Mouse (Mus musculus) neural tube, embryonic 15.5 days (tissue): ENCODE measurements around the gene Tm6sf1. TPM values are rescaled to one million over a fixed set of nuclear protein-coding genes. Genes with fewer than 3 reads are reported as not detected.

Experiments
- ATAC-seq: fragments of 200-750 bp; cut with Nextera tagmentation; 2 replicates; pipeline ENCODE4 v1.8.0; 2017; ENCODE audit warnings: mild to moderate bottlenecking, moderate TSS enrichment, moderate library complexity; ENCODE audit not compliant: low FRiP score
- H3K27ac ChIP-seq: fragments of 300-500 bp; sonication (generic); replicated peaks from 2 replicates; pipeline ENCODE4 v1.5.1; 2015; ENCODE audit warnings: mild to moderate bottlenecking, inconsistent platforms
- H3K27me3 ChIP-seq: fragments of 300-500 bp; sonication (generic); replicated peaks from 2 replicates; pipeline ENCODE4 v1.6.1; 2015; ENCODE audit warnings: inconsistent platforms
- H3K36me3 ChIP-seq: fragments of 300-500 bp; sonication (generic); 2 replicates; pipeline ENCODE4 v1.6.1; 2015; ENCODE audit warnings: inconsistent platforms
- H3K4me1 ChIP-seq: fragments of 300-500 bp; sonication (generic); 2 replicates; pipeline ENCODE4 v1.6.1; 2015; ENCODE audit warnings: inconsistent platforms
- H3K4me2 ChIP-seq: fragments of 300-500 bp; sonication (generic); 2 replicates; pipeline ENCODE4 v1.6.1; 2015; ENCODE audit warnings: inconsistent platforms, mild to moderate bottlenecking, moderate library complexity
- H3K4me3 ChIP-seq: fragments of 300-500 bp; sonication (generic); replicated peaks from 2 replicates; pipeline ENCODE4 v1.5.1; 2015; ENCODE audit warnings: mild to moderate bottlenecking, inconsistent platforms
- H3K9ac ChIP-seq: fragments of 300-500 bp; sonication (generic); replicated peaks from 2 replicates; pipeline ENCODE4 v1.6.1; 2015; ENCODE audit warnings: mild to moderate bottlenecking, inconsistent platforms
- H3K9me3 ChIP-seq: fragments of 300-500 bp; sonication (generic); replicated peaks from 2 replicates; pipeline ENCODE4 v1.6.1; 2016; ENCODE audit warnings: inconsistent platforms
- WGBS: fragments of 180-500 bp; shearing (Covaris S2); methylation state at CpG from one replicate; pipeline ENCODE4 v1.1.7; 2015; ENCODE audit warnings: mixed read lengths; 5-methylcytosine and 5-hydroxymethylcytosine counted together
- polyA plus RNA-seq: library from polyadenylated mRNA; unstranded; fragments of >200 nt; fragmentation: Nextera tagmentation; extraction: Ambion mirVana; gene quantifications from 2 replicates; pipeline ENCODE4 v1.2.1, GENCODE M21; 2015

Gene Tm6sf1
- polyA plus RNA-seq, 1 experiment from 2014 or later, result 15.1 TPM

- H3K4me2 ChIP-seq, result no peak overlapping the region
- H3K36me3 ChIP-seq, result no peaks in the 10 kb centered on the region
- peaks cover 16% of the 10 kb centered on the region for H3K4me1 ChIP-seq
- 59% methylated on average over 8 of the region's 8 CpGs for WGBS
- H3K9ac ChIP-seq, result no peak overlapping the region
- no peak for ATAC-seq
- H3K9me3 ChIP-seq, result no peaks in the 10 kb centered on the region
- H3K4me3 ChIP-seq, result no peak overlapping the region
- peaks cover 13% of the 10 kb centered on the region; the same call in 1 of the 2 replicates for H3K27me3 ChIP-seq
- no peak overlapping the region for H3K27ac ChIP-seq
Measured at GRCm38 (mm10) chr7:81854568-81855307, 4.1 kb upstream of the Tm6sf1 start.

DNA sequence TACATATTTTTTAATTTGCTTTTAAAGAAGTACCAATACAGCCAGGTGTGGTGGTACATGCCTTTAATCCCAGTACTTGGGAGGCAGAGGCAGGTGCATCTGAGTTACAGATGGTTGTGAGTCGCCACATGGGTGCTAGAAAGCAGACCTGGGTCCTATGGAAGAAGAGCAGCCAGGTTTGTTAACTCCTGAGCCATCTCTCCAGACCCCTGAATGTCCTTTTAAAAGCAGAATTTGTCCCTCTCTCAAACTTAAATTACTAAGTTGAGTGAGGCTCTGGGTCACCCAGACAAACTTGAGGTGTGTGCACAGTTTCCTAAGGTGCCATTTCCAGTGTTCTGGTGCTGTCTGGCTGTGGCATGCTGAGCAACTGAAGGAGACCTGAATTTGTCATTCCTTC lies 3.1 kb upstream of the Tm6sf1 start, which contains the start of gene Gm10160:
TSS of gene Gm10160 (minus strand) at position 101 of the 400 bp plus-strand sequence.
- peaks cover 25% of the 10 kb centered on the region for H3K4me1 ChIP-seq
- WGBS, result 88% methylated on average over 1 of the region's 1 CpGs
- no peak within 1 kb of the TSS for H3K4me2 ChIP-seq
- no peak within 1 kb of the TSS for H3K9ac ChIP-seq
- no peak within 1 kb of the TSS for H3K4me3 ChIP-seq
- H3K27ac ChIP-seq, result no peak within 1 kb of the TSS
- no peaks in the 10 kb centered on the region for H3K9me3 ChIP-seq
- H3K36me3 ChIP-seq, result no peaks in the 10 kb centered on the region
- no peak for ATAC-seq
- H3K27me3 ChIP-seq, result peaks cover 13% of the 10 kb centered on the region

- no peak overlapping the region for H3K4me2 ChIP-seq
- no peaks in the 10 kb centered on the region for H3K36me3 ChIP-seq
- WGBS, result 83% methylated on average over 4 of the region's 4 CpGs
- no peak overlapping the region for H3K4me3 ChIP-seq
- no peak for ATAC-seq
- H3K27me3 ChIP-seq, result peaks cover 13% of the 10 kb centered on the region
- H3K4me1 ChIP-seq, result peaks cover 30% of the 10 kb centered on the region
- H3K9ac ChIP-seq, result no peak overlapping the region
- H3K27ac ChIP-seq, result no peak overlapping the region
- no peaks in the 10 kb centered on the region for H3K9me3 ChIP-seq
Measured at GRCm38 (mm10) chr7:81856221-81856620, 2.6 kb upstream of the Tm6sf1 start.

- H3K4me1 ChIP-seq, result peaks cover 30% of the 10 kb centered on the region
- H3K9ac ChIP-seq, result peak overlapping the region; percentile 58; the same call in 1 of the 2 replicates
- no peaks in the 10 kb centered on the region for H3K36me3 ChIP-seq
- peaks cover 13% of the 10 kb centered on the region for H3K27me3 ChIP-seq
- H3K27ac ChIP-seq, result no peak overlapping the region
- peak; percentile 19; the same call in 1 of the 2 replicates for ATAC-seq
- no peaks in the 10 kb centered on the region for H3K9me3 ChIP-seq
- peak overlapping the region; percentile 52 for H3K4me3 ChIP-seq
- 6% methylated on average over 9 of the region's 9 CpGs for WGBS
- H3K4me2 ChIP-seq, result peak overlapping the region; percentile 87
Measured at GRCm38 (mm10) chr7:81858236-81858635, 565 bp upstream of the Tm6sf1 start.

- no peak for ATAC-seq
Measured at GRCm38 (mm10) chr7:81860071-81860470, 1.3 kb downstream of the Tm6sf1 start.

GRCm38 (mm10) chr7:81860996-81861395 lies 2.2 kb downstream of the Tm6sf1 start:
- H3K4me1 ChIP-seq, result peaks cover 30% of the 10 kb centered on the region
- no peaks in the 10 kb centered on the region for H3K9me3 ChIP-seq
- WGBS, result 80% methylated on average over 5 of the region's 5 CpGs
- H3K27me3 ChIP-seq, result peaks cover 13% of the 10 kb centered on the region
- peak overlapping the region; percentile 87 for H3K4me2 ChIP-seq
- peak overlapping the region; percentile 0; the same call in 1 of the 2 replicates for H3K4me3 ChIP-seq
- ATAC-seq, result no peak
- H3K9ac ChIP-seq, result no peak overlapping the region
- H3K36me3 ChIP-seq, result no peaks in the 10 kb centered on the region
- no peak overlapping the region for H3K27ac ChIP-seq

More at GRCm38 (mm10) chr7:81860071-81860470, 1.3 kb downstream of the Tm6sf1 start:
- Histone ChIP-seq H3K27me3 (peaks cover 13% of the 10 kb centered on the region), H3K4me3 (peak overlapping the region; percentile 52), H3K9ac (peak overlapping the region; percentile 58), H3K36me3 (no peaks in the 10 kb centered on the region), H3K9me3 (no peaks in the 10 kb centered on the region), H3K4me1 (peaks cover 30% of the 10 kb centered on the region), H3K4me2 (peak overlapping the region; percentile 87), H3K27ac (no peak overlapping the region)
- WGBS, result 47% methylated on average over 11 of the region's 11 CpGs

GRCm38 (mm10) chr7:81861461-81861860 lies 2.7 kb downstream of the Tm6sf1 start:
- no peak overlapping the region for H3K27ac ChIP-seq
- 80% methylated on average over 2 of the region's 2 CpGs for WGBS
- H3K9me3 ChIP-seq, result no peaks in the 10 kb centered on the region
- no peak for ATAC-seq
- H3K27me3 ChIP-seq, result peaks cover 13% of the 10 kb centered on the region
- no peak overlapping the region for H3K4me3 ChIP-seq
- H3K9ac ChIP-seq, result no peak overlapping the region
- peaks cover 30% of the 10 kb centered on the region for H3K4me1 ChIP-seq
- H3K36me3 ChIP-seq, result no peaks in the 10 kb centered on the region
- no peak overlapping the region for H3K4me2 ChIP-seq

DNA sequence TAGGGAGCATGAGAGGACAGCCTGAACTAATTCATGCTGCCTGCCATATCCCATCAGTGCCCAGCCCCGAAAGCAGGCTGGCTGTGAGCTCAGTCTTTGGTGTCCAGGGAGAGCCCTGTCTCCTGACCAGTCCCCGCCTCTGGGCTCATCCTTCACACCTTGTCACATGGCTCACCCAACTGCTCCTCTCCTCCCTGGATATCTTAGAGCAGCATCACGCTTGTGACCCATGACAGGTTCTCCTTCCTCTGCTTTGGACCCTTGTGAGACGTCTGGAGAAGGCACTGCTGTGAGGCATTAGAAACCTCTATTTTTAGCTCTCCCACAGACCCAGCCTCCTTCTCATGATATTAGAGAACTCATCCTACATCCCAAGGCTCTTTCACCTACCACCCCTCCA lies 3.1 kb downstream of the Tm6sf1 start:
- ATAC-seq, result no peak
- Histone ChIP-seq H3K4me1 (peaks cover 30% of the 10 kb centered on the region), H3K4me3 (no peak overlapping the region), H3K27ac (no peak overlapping the region), H3K27me3 (peaks cover 13% of the 10 kb centered on the region), H3K36me3 (no peaks in the 10 kb centered on the region), H3K9me3 (no peaks in the 10 kb centered on the region), H3K4me2 (no peak overlapping the region), H3K9ac (no peak overlapping the region)
- 86% methylated on average over 4 of the region's 4 CpGs for WGBS

- H3K4me2 ChIP-seq, result no peak overlapping the region
- H3K27ac ChIP-seq, result no peak overlapping the region
- no peak overlapping the region for H3K9ac ChIP-seq
- WGBS, result 74% methylated on average over 24 of the region's 24 CpGs
- H3K4me3 ChIP-seq, result no peak overlapping the region
- no peaks in the 10 kb centered on the region for H3K9me3 ChIP-seq
- no peaks in the 10 kb centered on the region for H3K36me3 ChIP-seq
- peaks cover 7% of the 10 kb centered on the region for H3K27me3 ChIP-seq
- ATAC-seq, result no peak
- peaks cover 29% of the 10 kb centered on the region for H3K4me1 ChIP-seq
Measured at GRCm38 (mm10) chr7:81862587-81863583, 4.1 kb downstream of the Tm6sf1 start.

DNA sequence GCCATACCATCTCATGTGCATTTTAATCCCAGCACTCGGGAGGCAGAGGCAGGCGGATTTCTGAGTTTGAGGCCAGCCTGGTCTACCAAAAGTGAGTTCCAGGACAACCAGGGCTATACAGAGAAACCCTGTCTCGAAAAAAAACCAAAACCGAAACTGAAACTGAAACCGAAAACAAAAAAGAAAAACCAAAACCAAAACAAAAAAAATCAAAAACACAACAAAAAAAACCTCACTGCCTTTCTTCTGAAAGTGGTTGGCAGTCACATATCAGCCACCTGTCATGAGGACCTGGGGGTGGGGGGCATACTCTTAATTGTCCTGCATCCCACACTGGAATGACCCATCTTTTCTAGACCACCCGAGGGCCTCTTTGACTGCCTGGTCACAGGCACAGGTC lies 5.8 kb downstream of the Tm6sf1 start:
- Histone ChIP-seq H3K9me3 (no peaks in the 10 kb centered on the region), H3K4me2 (no peak overlapping the region), H3K4me3 (no peak overlapping the region), H3K4me1 (peaks cover 16% of the 10 kb centered on the region), H3K36me3 (no peaks in the 10 kb centered on the region), H3K27me3 (peaks cover 2% of the 10 kb centered on the region), H3K9ac (no peak overlapping the region), H3K27ac (no peak overlapping the region)
- no peak for ATAC-seq
- WGBS, result 87% methylated on average over 6 of the region's 6 CpGs

- H3K4me3 ChIP-seq, result no peak overlapping the region
- no peaks in the 10 kb centered on the region for H3K27me3 ChIP-seq
- 0 out of 2 replicates have a peak, but pooled peaks cover 3% of the 10 kb centered on the region for H3K4me1 ChIP-seq
- WGBS, result 98% methylated on average over 6 of the region's 6 CpGs
- no peaks in the 10 kb centered on the region for H3K9me3 ChIP-seq
- H3K36me3 ChIP-seq, result no peaks in the 10 kb centered on the region
- no peak overlapping the region for H3K27ac ChIP-seq
- no peak for ATAC-seq
- H3K4me2 ChIP-seq, result no peak overlapping the region
- H3K9ac ChIP-seq, result no peak overlapping the region
Measured at GRCm38 (mm10) chr7:81865937-81866336, 7.1 kb downstream of the Tm6sf1 start.
